Mouse (Mus musculus): ENCODE data around the gene Ttll6. TPM values are rescaled to one million over a fixed set of nuclear protein-coding genes. Genes with fewer than 3 reads are reported as not detected.
A peak's percentile ranks its signal among the peaks of the same experiment; 100 is the strongest.

The Ttll6 gene
- polyA plus RNA-seq, 1 experiment from 2014 or later = 0.15 TPM

- WGBS = 9% methylated on average over 4 of the region's 4 CpGs
- H3K36me3 ChIP-seq (ENCODE audit: control insufficient read depth, insufficient read depth, low read length) = no peaks in the 10 kb centered on the region
- H3K27me3 ChIP-seq (replicated peaks; ENCODE audit: control insufficient read depth, insufficient read depth, low read length) = peaks cover under 1% of the 10 kb centered on the region; the same call in 1 of the 2 replicates
- no peaks in the 10 kb centered on the region; the same call in 1 of the 2 replicates for H3K4me1 ChIP-seq (replicated peaks; ENCODE audit: control insufficient read depth, insufficient read depth, low read length)
- H3K4me3 ChIP-seq (ENCODE audit: low read depth, low read length) = no peak overlapping the region
- no peak overlapping the region for H3K9ac ChIP-seq (ENCODE audit: low read length)
- ATAC-seq (replicated peaks; ENCODE audit: low FRiP score, low TSS enrichment, low read depth) = peak; percentile 80
- no peak overlapping the region; the same call in 1 of the 2 replicates for H3K27ac ChIP-seq (ENCODE audit: low read depth)
- no peaks in the 10 kb centered on the region for H3K9me3 ChIP-seq (ENCODE audit: control insufficient read depth, low read length)
- DNase-seq (ENCODE audit: low spot score) = peak; percentile 68
- no peak overlapping the region for H3K4me2 ChIP-seq (ENCODE audit: low read length)
These were observed 7.2 kb downstream of the Ttll6 start for GRCm38 (mm10) chr11:96140726-96141175.

DNA sequence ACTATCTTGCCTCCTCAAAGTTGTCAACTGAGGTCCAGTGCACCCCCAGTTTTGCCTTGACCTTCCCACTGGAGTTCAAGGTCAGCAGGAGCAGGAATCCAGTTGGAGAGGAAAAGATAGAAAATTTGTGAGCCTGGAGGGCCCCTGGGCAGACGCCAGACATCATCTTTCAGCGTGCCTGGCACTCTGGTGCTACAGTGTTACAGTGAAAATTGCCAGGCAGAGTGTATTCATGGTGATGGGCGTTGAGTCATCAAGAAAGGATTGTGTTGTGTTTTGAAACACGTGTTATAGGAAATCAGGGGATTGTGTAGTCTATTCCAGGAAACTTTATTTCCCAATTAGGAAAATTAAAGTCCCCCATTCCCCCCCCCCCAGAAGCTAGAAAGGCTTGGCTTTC, 10.2 kb downstream of the Ttll6 start:
- no peak overlapping the region for H3K4me2 ChIP-seq (ENCODE audit: low read length)
- peaks cover 15% of the 10 kb centered on the region for H3K27me3 ChIP-seq (replicated peaks; ENCODE audit: control insufficient read depth, insufficient read depth, low read length)
- WGBS = 58% methylated on average over 4 of the region's 4 CpGs
- no peaks in the 10 kb centered on the region for H3K36me3 ChIP-seq (ENCODE audit: control insufficient read depth, insufficient read depth, low read length)
- no peak overlapping the region for H3K9ac ChIP-seq (ENCODE audit: low read length)
- no peaks in the 10 kb centered on the region for H3K9me3 ChIP-seq (ENCODE audit: control insufficient read depth, low read length)
- no peak overlapping the region for H3K27ac ChIP-seq (ENCODE audit: low read depth)
- H3K4me1 ChIP-seq (replicated peaks; ENCODE audit: control insufficient read depth, insufficient read depth, low read length) = no peaks in the 10 kb centered on the region; the same call in 1 of the 2 replicates
- DNase-seq (ENCODE audit: low spot score) (no peak), ATAC-seq (replicated peaks; ENCODE audit: low FRiP score, low TSS enrichment, low read depth) (no peak)
- no peak overlapping the region for H3K4me3 ChIP-seq (ENCODE audit: low read depth, low read length)

DNA sequence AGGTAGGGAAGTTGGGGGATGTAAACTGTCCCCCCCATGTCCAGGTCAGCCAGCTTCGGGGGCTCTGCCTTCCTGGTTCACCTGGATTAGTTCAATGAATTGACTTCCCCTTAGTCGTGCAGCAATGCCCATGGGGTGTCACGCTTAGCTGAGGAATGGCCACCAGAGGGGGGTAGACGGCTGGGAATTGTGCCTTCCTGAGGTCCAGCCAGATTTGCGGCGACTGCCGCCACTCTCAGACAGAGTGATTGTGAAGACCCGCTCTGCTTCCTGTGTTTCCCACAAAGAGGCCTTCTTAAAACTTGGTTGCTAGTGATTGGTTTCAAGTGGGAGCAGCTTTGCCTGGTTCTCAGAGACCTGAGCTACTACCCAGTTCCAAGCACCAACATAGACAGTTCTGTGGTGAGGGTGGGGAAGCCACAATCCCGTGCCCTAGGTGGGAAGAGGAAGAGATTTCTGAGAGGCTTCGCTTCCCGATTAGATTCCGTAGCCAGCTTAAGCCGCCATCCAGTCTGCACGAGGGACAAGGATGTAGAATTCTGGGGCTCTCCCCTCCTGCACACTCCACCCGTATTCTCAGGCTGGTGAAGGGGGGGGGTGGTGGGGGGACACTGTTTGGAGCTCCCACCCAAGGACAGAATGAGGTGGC, 12.2 kb downstream of the Ttll6 start:
- Histone ChIP-seq H3K4me2 (ENCODE audit: low read length) (peak overlapping the region; percentile 50), H3K36me3 (ENCODE audit: control insufficient read depth, insufficient read depth, low read length) (no peaks in the 10 kb centered on the region), H3K4me3 (ENCODE audit: low read depth, low read length) (peak overlapping the region; percentile 13; the same call in 1 of the 2 replicates), H3K27me3 (replicated peaks; ENCODE audit: control insufficient read depth, insufficient read depth, low read length) (peaks cover 15% of the 10 kb centered on the region), H3K4me1 (replicated peaks; ENCODE audit: control insufficient read depth, insufficient read depth, low read length) (no peaks in the 10 kb centered on the region; the same call in 1 of the 2 replicates), H3K9ac (ENCODE audit: low read length) (peak overlapping the region; percentile 16; the same call in 1 of the 2 replicates), H3K9me3 (ENCODE audit: control insufficient read depth, low read length) (no peaks in the 10 kb centered on the region), H3K27ac (ENCODE audit: low read depth) (no peak overlapping the region)
- ATAC-seq (replicated peaks; ENCODE audit: low FRiP score, low TSS enrichment, low read depth) (peak; percentile 61), DNase-seq (ENCODE audit: low spot score) (peak; percentile 91)
- WGBS = 3% methylated on average over 15 of the region's 15 CpGs

- Histone ChIP-seq H3K4me1 (replicated peaks; ENCODE audit: control insufficient read depth, insufficient read depth, low read length) (no peaks in the 10 kb centered on the region; the same call in 1 of the 2 replicates), H3K4me3 (ENCODE audit: low read depth, low read length) (no peak overlapping the region), H3K36me3 (ENCODE audit: control insufficient read depth, insufficient read depth, low read length) (no peaks in the 10 kb centered on the region), H3K9ac (ENCODE audit: low read length) (no peak overlapping the region), H3K4me2 (ENCODE audit: low read length) (no peak overlapping the region), H3K27me3 (replicated peaks; ENCODE audit: control insufficient read depth, insufficient read depth, low read length) (peaks cover 15% of the 10 kb centered on the region), H3K27ac (ENCODE audit: low read depth) (no peak overlapping the region), H3K9me3 (ENCODE audit: control insufficient read depth, low read length) (no peaks in the 10 kb centered on the region)
- DNase-seq (ENCODE audit: low spot score) (no peak), ATAC-seq (replicated peaks; ENCODE audit: low FRiP score, low TSS enrichment, low read depth) (no peak)
- 66% methylated on average over 6 of the region's 6 CpGs for WGBS
These were observed 13.9 kb downstream of the Ttll6 start for GRCm38 (mm10) chr11:96147471-96147870.

DNA sequence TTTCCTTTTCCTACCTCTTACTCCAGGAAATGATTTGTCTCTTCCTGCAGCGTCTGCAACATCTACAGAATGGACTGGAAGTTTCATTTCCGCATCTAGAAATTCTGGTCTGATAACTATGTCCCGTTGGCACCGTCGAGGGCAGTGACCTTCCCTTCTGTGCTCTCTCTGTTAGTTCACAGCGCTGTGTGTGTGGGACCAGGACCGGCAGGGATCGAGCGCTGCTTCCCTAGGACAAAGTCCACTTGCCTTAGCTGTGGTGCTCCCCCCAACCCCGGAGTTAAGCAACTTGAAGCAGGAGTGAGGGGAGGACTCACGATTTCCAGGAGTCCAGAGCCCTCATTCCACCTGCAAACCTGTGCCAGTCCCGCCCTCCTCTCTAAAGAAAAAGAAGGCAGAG, 31.2 kb downstream of the Ttll6 start:
- no peak overlapping the region for H3K4me2 ChIP-seq (ENCODE audit: low read length)

DNA sequence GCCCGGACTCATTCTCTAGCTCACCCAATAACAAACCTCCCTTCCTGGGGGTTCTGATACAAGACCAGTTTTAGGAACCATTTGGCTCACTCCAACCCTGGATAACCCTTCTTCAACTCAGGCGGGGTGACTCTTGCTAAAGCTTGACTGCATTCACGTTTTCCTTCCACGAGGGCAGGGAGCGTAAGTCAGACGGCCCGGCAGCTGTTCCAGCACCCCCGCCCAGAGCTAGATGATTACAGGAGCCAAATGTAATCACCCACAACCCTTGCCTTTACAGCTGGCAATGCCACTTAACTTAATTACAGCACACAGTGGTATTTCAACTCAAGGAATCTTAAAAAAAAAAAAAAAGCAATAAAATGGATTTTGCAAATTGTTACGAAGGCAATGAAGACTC, 34.5 kb downstream of the Ttll6 start:
- Histone ChIP-seq H3K9me3 (ENCODE audit: control insufficient read depth, low read length) (no peaks in the 10 kb centered on the region), H3K27me3 (replicated peaks; ENCODE audit: control insufficient read depth, insufficient read depth, low read length) (peaks cover 93% of the 10 kb centered on the region), H3K36me3 (ENCODE audit: control insufficient read depth, insufficient read depth, low read length) (no peaks in the 10 kb centered on the region), H3K4me3 (ENCODE audit: low read depth, low read length) (no peak overlapping the region), H3K4me1 (replicated peaks; ENCODE audit: control insufficient read depth, insufficient read depth, low read length) (no peaks in the 10 kb centered on the region), H3K4me2 (ENCODE audit: low read length) (no peak overlapping the region), H3K27ac (ENCODE audit: low read depth) (no peak overlapping the region), H3K9ac (ENCODE audit: low read length) (no peak overlapping the region)
- no peak for DNase-seq (ENCODE audit: low spot score)
- 24% methylated on average over 9 of the region's 9 CpGs for WGBS
- ATAC-seq (replicated peaks; ENCODE audit: low FRiP score, low TSS enrichment, low read depth) = no peak

More for the DNA sequence above, 31.2 kb downstream of the Ttll6 start:
- Histone ChIP-seq H3K9me3 (ENCODE audit: control insufficient read depth, low read length) (no peaks in the 10 kb centered on the region), H3K4me1 (replicated peaks; ENCODE audit: control insufficient read depth, insufficient read depth, low read length) (no peaks in the 10 kb centered on the region), H3K27ac (ENCODE audit: low read depth) (no peak overlapping the region), H3K4me3 (ENCODE audit: low read depth, low read length) (no peak overlapping the region), H3K27me3 (replicated peaks; ENCODE audit: control insufficient read depth, insufficient read depth, low read length) (peaks cover 62% of the 10 kb centered on the region), H3K9ac (ENCODE audit: low read length) (no peak overlapping the region), H3K36me3 (ENCODE audit: control insufficient read depth, insufficient read depth, low read length) (no peaks in the 10 kb centered on the region)
- DNase-seq (ENCODE audit: low spot score) = no peak
- 56% methylated on average over 12 of the region's 12 CpGs for WGBS
- no peak for ATAC-seq (replicated peaks; ENCODE audit: low FRiP score, low TSS enrichment, low read depth)

GRCm38 (mm10) chr11:96169016-96169415, 35.4 kb downstream of the Ttll6 start:
- no peaks in the 10 kb centered on the region for H3K36me3 ChIP-seq (ENCODE audit: control insufficient read depth, insufficient read depth, low read length)
- WGBS = 23% methylated on average over 7 of the region's 7 CpGs
- no peaks in the 10 kb centered on the region for H3K4me1 ChIP-seq (replicated peaks; ENCODE audit: control insufficient read depth, insufficient read depth, low read length)
- H3K4me2 ChIP-seq (ENCODE audit: low read length) = no peak overlapping the region
- no peaks in the 10 kb centered on the region for H3K9me3 ChIP-seq (ENCODE audit: control insufficient read depth, low read length)
- peaks cover 99% of the 10 kb centered on the region for H3K27me3 ChIP-seq (replicated peaks; ENCODE audit: control insufficient read depth, insufficient read depth, low read length)
- no peak overlapping the region for H3K4me3 ChIP-seq (ENCODE audit: low read depth, low read length)
- H3K9ac ChIP-seq (ENCODE audit: low read length) = no peak overlapping the region
- DNase-seq (ENCODE audit: low spot score) = no peak
- H3K27ac ChIP-seq (ENCODE audit: low read depth) = no peak overlapping the region
- ATAC-seq (replicated peaks; ENCODE audit: low FRiP score, low TSS enrichment, low read depth) = no peak

- H3K9ac ChIP-seq (ENCODE audit: low read length) = no peak overlapping the region
- no peak for DNase-seq (ENCODE audit: low spot score)
- H3K27me3 ChIP-seq (replicated peaks; ENCODE audit: control insufficient read depth, insufficient read depth, low read length) = peaks cover 100% of the 10 kb centered on the region
- no peaks in the 10 kb centered on the region for H3K9me3 ChIP-seq (ENCODE audit: control insufficient read depth, low read length)
- H3K4me1 ChIP-seq (replicated peaks; ENCODE audit: control insufficient read depth, insufficient read depth, low read length) = no peaks in the 10 kb centered on the region
- H3K4me3 ChIP-seq (ENCODE audit: low read depth, low read length) = no peak overlapping the region
- no peak for ATAC-seq (replicated peaks; ENCODE audit: low FRiP score, low TSS enrichment, low read depth)
- WGBS = 4% methylated on average over 20 of the region's 20 CpGs
- no peak overlapping the region for H3K27ac ChIP-seq (ENCODE audit: low read depth)
- no peaks in the 10 kb centered on the region for H3K36me3 ChIP-seq (ENCODE audit: control insufficient read depth, insufficient read depth, low read length)
- H3K4me2 ChIP-seq (ENCODE audit: low read length) = no peak overlapping the region
These were observed 37.3 kb downstream of the Ttll6 start for GRCm38 (mm10) chr11:96170711-96171379.
